Mouse (Mus musculus) kidney, postnatal 0 days (tissue): ENCODE measurements around the gene Msantd3. TPM values are rescaled to one million over a fixed set of nuclear protein-coding genes. Genes with fewer than 3 reads are reported as not detected.

ENCODE experiments used
- ATAC-seq: fragments of 200-750 bp; cut with Nextera tagmentation; replicated peaks from 2 replicates; pipeline ENCODE4 v1.8.0; 2017; ENCODE audit warnings: low read depth, moderate number of reproducible peaks, moderate TSS enrichment, moderate library complexity; ENCODE audit not compliant: low FRiP score
- DNase-seq: peaks from one replicate; pipeline ENCODE4 v3.0.0-alpha.2; 2016; ENCODE audit warnings: low spot score
- H3K27ac ChIP-seq: fragments of 300-500 bp; sonication (generic); 2 replicates; pipeline ENCODE4 v1.5.1; 2014; ENCODE audit warnings: mild to moderate bottlenecking
- H3K27me3 ChIP-seq: fragments of 300-500 bp; sonication (generic); 2 replicates; pipeline ENCODE4 v1.6.1; 2014; ENCODE audit warnings: low read length, mixed read lengths; ENCODE audit not compliant: insufficient read depth
- H3K36me3 ChIP-seq: fragments of 300-500 bp; sonication (generic); 2 replicates; pipeline ENCODE4 v1.6.1; 2014; ENCODE audit warnings: low read length, mixed read lengths; ENCODE audit not compliant: insufficient read depth
- H3K4me1 ChIP-seq: fragments of 300-500 bp; sonication (generic); replicated peaks from 2 replicates; pipeline ENCODE4 v1.6.1; 2014; ENCODE audit warnings: antibody characterized with exemption, low read length, mixed read lengths; ENCODE audit not compliant: insufficient read depth
- H3K4me2 ChIP-seq: fragments of 300-500 bp; sonication (generic); 2 replicates; pipeline ENCODE4 v1.6.1; 2014; ENCODE audit warnings: mild to moderate bottlenecking, low read length, moderate library complexity, mixed read lengths
- H3K4me3 ChIP-seq: fragments of 300-500 bp; sonication (generic); replicated peaks from 2 replicates; pipeline ENCODE4 v1.5.1; 2014; ENCODE audit warnings: low read depth, low read length
- H3K9ac ChIP-seq: fragments of 300-500 bp; sonication (generic); 2 replicates; pipeline ENCODE4 v1.6.1; 2014; ENCODE audit warnings: low read depth, low read length
- H3K9me3 ChIP-seq: fragments of 300-500 bp; sonication (generic); replicated peaks from 2 replicates; pipeline ENCODE4 v1.6.1; 2016; ENCODE audit warnings: low read length, inconsistent platforms, mixed read lengths
- CTCF ChIP-seq: IDR thresholded peaks from 2 replicates; pipeline ENCODE4 v1.5.1; 2016; ENCODE audit warnings: antibody characterized with exemption, low read depth, mild to moderate bottlenecking, moderate library complexity
- WGBS: fragments of 180-500 bp; shearing (Covaris S2); extraction: QIAGEN DNeasy Blood & Tissue Kit; methylation state at CpG from one replicate; pipeline ENCODE4 v1.1.7; 2014; 5-methylcytosine and 5-hydroxymethylcytosine counted together
- polyA plus RNA-seq: library from polyadenylated mRNA; unstranded; fragments of >200 nt; fragmentation: Nextera tagmentation; extraction: Ambion mirVana; gene quantifications from 2 replicates; pipeline ENCODE4 v1.2.1, GENCODE M21; 2015

Gene Msantd3
- polyA plus RNA-seq, 1 experiment from 2014 or later = 30.7 TPM

DNA sequence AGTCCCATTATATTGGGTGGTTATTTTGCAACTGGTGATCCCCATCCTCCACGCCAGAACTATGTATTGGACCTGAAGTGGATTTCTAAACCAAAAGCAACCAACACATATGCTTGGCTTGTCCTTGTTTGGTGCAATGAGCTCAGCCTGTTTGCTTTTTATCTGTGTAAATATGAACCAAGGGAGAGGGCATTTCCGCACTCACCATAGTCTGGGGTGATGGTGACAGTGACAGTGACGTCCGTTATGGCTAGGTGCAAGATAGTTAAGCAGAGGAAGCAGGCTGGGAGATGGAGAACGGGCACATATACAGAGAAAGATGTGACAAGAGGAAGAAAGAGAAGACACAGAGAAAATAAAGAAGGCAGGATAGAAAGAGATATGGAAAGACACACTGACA lies 3.5 kb upstream of the Msantd3 start:
- Histone ChIP-seq H3K36me3 (no peaks in the 10 kb centered on the region), H3K4me1 (no peaks in the 10 kb centered on the region), H3K27ac (no peak overlapping the region), H3K27me3 (no peaks in the 10 kb centered on the region), H3K4me2 (no peak overlapping the region), H3K9me3 (no peaks in the 10 kb centered on the region), H3K4me3 (no peak overlapping the region), H3K9ac (no peak overlapping the region)
- ATAC-seq = no peak
- no peak for DNase-seq
- 83% methylated on average over 5 of the region's 5 CpGs for WGBS
- no peak for TF ChIP-seq CTCF

DNA sequence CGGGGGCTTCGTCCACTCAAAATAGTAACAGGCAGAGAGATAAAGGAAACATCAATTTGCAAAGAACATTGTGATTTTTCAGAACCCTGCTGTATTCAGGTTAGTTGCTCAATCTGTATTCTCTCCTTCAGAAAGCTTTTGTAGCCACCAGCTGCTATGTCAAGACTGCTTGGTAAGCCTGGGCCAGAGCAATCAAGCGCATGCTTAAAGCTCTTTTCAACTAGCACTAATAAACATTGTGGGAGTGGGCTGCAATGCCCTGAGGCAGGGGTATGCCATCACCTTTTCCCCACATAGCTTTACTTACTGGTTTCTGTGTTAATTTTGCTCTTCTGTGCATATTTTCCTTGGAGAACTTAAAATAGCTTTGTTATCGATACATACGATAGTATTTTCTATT lies 2.7 kb upstream of the Msantd3 start:
- ATAC-seq (no peak), DNase-seq (no peak)
- TF ChIP-seq CTCF = no peak
- WGBS = 92% methylated on average over 5 of the region's 5 CpGs
- Histone ChIP-seq H3K9me3 (no peaks in the 10 kb centered on the region), H3K9ac (no peak overlapping the region), H3K4me1 (peaks cover 5% of the 10 kb centered on the region), H3K4me2 (no peak overlapping the region), H3K27me3 (no peaks in the 10 kb centered on the region), H3K27ac (no peak overlapping the region), H3K4me3 (no peak overlapping the region), H3K36me3 (no peaks in the 10 kb centered on the region)

DNA sequence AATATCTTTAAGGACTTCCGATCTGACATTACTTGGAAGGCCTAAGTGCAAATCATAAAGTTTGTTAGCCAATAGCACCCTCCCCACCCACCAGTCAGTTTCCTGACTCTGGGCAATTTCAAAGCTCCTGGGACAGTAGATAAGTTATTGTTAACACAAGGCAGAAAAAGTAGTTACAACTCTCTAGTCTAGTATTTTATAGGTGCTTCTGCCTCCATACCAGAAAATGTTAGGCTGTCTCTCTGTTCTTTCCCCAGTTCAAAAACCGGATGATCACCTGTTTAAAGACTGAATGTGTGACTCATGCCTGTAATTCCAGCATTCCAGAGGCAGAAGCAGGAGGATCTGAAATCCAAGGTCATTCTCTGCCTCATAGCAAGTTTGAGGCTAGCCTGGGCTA lies 1.2 kb upstream of the Msantd3 start:
- no peak for TF ChIP-seq CTCF
- no peaks in the 10 kb centered on the region for H3K36me3 ChIP-seq
- 88% methylated on average over 2 of the region's 2 CpGs for WGBS

DNA sequence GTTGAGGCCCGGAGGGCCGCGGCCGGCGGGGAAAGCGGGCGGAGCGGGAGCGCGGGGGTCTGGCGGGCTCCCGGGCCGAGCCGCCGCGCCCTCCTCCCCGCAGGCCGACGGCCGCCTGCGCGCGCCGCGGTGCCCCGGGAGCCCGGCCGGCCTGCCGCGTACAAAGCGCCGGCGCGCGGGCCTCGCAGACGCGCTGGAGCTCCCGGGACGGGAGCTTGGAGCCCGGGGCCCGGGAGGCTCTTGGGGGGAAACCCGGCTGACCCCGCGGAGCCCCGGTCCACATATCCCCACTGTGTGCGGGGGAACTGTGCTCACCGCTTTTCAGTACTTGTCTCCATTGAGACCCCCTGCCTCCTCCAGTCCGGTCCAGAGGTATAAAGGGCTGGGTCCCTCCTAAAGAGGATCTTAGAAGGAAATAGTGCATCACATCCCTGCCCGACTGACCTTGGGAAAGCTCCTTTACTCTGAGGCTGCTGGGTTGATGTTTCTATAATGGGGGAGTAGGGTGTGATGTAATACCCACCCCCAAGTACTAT lies 909 bp downstream of the Msantd3 start:
- no peak for TF ChIP-seq CTCF
- WGBS = under 1% methylated on average over 41 of the region's 50 CpGs
- Histone ChIP-seq H3K9me3 (no peaks in the 10 kb centered on the region), H3K27ac (peak overlapping the region; percentile 92), H3K27me3 (no peaks in the 10 kb centered on the region), H3K4me2 (peak overlapping the region; percentile 67), H3K36me3 (no peaks in the 10 kb centered on the region), H3K4me1 (peaks cover 15% of the 10 kb centered on the region), H3K9ac (peak overlapping the region; percentile 98), H3K4me3 (peak overlapping the region; percentile 79)
- DNase-seq = peak; percentile 60
- peak; percentile 56 for ATAC-seq

More for the DNA sequence above, 1.2 kb upstream of the Msantd3 start:
- DNase-seq (no peak), ATAC-seq (no peak)
- Histone ChIP-seq H3K4me1 (peaks cover 15% of the 10 kb centered on the region), H3K4me3 (no peak overlapping the region), H3K9ac (no peak overlapping the region), H3K27ac (no peak overlapping the region), H3K27me3 (no peaks in the 10 kb centered on the region), H3K9me3 (no peaks in the 10 kb centered on the region), H3K4me2 (no peak overlapping the region)

DNA sequence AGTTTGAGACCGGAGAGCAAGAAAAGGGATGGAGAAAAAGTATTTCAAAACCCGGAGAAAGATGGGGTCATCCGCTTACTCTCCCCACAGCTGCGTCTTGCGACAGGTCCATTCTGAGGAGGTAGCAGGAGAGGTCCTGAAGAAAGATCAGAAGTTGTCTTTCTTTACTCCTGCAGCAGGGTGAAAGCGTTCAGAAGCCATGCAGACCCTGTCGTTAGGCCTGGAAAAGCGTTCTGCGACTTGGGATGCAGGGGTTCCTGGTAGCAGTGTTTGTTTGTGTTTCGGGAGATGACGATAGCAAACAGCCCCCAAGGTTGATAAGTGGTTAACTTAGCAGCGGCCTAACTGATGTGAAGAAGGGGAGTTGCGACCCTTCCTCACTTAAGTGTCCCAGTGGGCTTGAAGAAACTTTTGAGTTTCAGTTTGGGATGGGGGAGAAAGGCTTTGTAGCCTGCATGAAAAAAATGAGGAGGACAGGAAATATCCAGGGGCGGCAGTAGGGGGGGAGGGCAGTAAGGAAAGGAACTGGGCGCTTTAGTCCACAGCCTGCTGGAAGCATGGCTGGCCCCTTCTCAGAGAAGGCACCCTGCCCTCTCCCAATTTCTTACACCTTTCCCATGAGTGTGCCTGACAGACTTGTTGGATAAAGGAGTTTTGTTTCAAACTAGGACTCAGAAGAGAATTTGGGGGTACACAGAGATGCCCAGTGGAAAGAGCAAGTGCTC lies 2.0 kb downstream of the Msantd3 start:
- Histone ChIP-seq H3K27ac (no peak overlapping the region), H3K27me3 (no peaks in the 10 kb centered on the region), H3K4me1 (peaks cover 21% of the 10 kb centered on the region), H3K4me3 (peak overlapping the region; percentile 79), H3K9ac (peak overlapping the region; percentile 48), H3K36me3 (no peaks in the 10 kb centered on the region), H3K9me3 (no peaks in the 10 kb centered on the region), H3K4me2 (peak overlapping the region; percentile 67)
- TF ChIP-seq CTCF = no peak
- DNase-seq (peak; percentile 45), ATAC-seq (no peak)
- WGBS = 4% methylated on average over 15 of the region's 15 CpGs

DNA sequence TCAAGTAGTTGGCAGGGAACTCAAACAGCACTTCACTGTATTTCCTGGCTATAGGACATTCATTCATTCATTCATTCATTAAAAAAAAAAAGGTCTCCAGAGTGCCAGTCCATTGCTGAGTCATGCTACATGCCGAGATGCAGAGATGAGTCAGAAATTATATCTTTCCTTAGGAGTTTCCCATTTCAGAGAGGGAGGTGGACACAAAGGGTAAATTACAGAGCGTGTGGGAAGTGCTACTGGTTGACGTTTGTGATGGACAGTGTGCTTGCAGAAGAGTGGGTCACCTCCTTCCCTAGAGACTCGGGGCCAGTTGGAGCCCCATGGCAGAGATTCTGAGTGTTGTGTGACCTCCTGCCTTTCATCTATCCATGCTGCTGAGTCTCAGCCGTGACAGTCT lies 2.6 kb downstream of the Msantd3 start:
- no peak overlapping the region for H3K27ac ChIP-seq

More for the DNA sequence above, 2.6 kb downstream of the Msantd3 start:
- no peak for ATAC-seq
- no peaks in the 10 kb centered on the region for H3K27me3 ChIP-seq
- TF ChIP-seq CTCF = no peak
- no peaks in the 10 kb centered on the region for H3K9me3 ChIP-seq
- peaks cover 26% of the 10 kb centered on the region for H3K4me1 ChIP-seq
- peak overlapping the region; percentile 67 for H3K4me2 ChIP-seq
- H3K4me3 ChIP-seq = peak overlapping the region; percentile 79; the same call in 1 of the 2 replicates
- no peaks in the 10 kb centered on the region for H3K36me3 ChIP-seq
- peak; percentile 64 for DNase-seq
- WGBS = 17% methylated on average over 5 of the region's 5 CpGs
- no peak overlapping the region for H3K9ac ChIP-seq
